Mouse (Mus musculus): ENCODE results near the gene Timm9.

Timm9 gene

DNA sequence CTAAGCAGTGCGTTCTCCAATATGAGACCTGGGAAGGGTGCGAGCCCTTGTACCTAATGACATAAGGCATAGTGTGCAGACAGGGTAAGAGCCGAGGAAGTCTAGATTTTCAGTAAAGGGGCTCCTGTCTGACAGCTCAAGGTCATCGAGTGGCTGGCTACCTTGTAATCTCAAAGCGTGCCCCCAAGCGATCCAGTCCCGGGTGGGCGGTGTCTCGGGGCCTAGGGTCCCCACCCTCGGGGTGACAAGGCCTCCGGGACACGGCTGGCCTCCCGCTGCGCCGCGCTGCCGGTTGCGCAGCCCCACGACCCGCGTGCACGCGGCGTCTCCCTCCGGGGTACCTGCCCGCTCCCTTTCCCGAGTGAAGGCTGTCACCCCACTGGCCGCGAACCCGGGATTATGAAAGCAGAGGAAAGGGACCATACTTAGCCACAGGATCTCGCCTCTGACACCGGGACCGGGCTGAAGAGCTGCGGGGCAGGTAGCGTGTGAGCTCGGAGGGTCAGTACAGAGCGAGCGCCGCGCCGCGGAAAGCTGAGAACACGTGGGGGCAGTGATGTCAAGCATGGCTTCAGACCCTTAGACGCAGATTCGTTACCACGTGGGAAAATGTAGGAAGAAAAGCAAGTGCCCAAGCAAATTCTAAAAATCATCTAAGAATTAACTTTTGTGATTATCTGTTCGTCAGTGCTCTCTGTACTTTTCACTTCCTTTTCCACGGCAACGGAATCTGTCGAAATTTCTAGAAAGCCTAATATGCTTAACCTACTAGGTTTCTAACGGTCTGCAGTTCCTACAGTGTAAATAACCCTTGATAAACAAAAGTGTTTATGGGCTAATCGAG lies at the start of gene Timm9, which contains the start of gene 2700049A03Rik:
Gene Timm9 (minus strand): TSS at position 555 of the 844 bp plus-strand sequence.
Gene 2700049A03Rik (plus strand): TSS at position 719 of the 844 bp plus-strand sequence.
- DNase-seq (ENCODE audit: low spot score), result peak; percentile 78

DNA sequence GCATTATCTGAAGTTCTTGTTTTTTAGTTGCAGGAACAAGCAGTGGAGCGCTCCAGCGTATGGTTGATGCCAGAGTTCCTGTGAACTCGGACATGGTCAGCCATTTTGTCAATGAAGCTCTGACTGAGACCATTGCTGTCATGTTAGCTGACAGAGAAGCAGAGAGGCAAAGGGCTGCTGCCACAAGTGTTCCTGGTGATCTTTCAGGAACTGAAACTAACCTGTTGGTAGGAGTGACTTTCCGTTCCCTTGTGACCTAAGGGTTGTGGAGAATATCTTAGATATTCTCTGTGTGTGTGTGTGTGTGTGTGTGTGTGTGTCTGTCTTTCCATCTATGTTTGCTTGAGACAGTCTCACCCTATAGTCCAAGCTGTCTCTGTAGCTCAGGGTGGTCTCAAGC lies 47.9 kb upstream of the Timm9 start:
- DNase-seq (ENCODE audit: low spot score), result no peak

DNA sequence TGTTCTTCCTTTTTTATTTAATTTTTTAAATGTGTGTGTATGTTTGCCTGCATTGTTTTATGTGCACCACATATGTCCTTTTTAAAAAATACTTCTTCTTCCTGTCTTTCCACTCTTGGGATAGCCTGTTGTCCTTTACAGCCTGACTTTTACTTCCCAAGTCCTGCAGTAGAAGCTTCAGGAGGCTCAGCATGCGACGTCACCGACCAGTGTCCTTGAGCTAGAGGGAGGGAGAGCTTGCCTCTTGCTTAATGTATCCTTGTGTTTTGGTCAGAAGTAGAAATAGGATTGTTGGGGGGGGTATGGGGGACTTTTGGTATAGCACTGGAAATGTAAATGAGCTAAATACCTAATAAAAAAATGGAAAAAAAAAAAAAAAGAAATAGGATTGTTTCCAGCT lies 47.3 kb upstream of the Timm9 start:
- no peak for DNase-seq (ENCODE audit: low spot score)

GRCm38 (mm10) chr12:71169911-71170310 lies 33.4 kb upstream of the Timm9 start:
- no peak for DNase-seq (ENCODE audit: low spot score)

- DNase-seq (ENCODE audit: low spot score), result no peak
Measured at GRCm38 (mm10) chr12:71164410-71164809, 27.9 kb upstream of the Timm9 start.

DNA sequence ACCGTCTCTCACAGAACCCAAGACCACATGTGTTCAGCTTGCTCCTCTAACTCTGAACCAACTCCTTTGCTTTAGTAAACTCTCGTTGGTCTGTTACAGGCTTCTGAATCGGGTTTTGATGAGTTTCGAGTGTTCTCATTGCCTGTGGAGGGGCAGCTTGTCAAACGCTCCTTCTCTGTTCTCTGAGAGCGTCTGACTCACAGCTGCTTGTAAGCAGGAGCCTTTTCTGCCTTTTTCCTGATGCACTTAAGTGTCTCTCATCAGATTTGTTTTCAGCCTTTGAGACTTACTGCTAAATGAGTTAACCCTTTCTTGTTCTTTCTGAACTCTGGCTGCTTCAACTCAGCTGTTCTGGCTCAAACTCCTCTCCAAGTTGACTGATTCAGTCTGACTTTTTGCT lies 21.5 kb upstream of the Timm9 start:
- DNase-seq (ENCODE audit: low spot score), result no peak

DNA sequence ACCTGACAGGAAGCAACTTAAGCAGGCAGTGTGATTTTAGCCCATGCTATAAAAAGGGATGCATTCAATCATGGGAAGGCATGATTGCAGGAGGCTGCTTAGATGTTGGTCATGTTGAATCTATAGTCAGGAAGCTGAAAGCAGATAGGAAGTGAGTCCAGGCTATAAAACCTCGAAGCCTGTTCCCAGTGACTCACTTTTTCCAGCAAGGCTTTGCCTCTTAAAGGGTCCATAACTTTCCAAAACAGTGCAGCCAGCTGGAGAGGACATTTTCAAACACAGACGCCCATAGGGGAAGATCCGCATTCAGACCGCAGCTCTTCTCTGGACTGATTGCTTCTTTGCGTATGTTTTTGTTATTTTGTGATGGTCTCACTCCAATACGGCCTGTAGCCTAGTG lies 18.5 kb upstream of the Timm9 start:
- no peak for DNase-seq (ENCODE audit: low spot score)

- no peak for DNase-seq (ENCODE audit: low spot score)
Measured at GRCm38 (mm10) chr12:71150167-71150566, 13.7 kb upstream of the Timm9 start.

GRCm38 (mm10) chr12:71149456-71149855 lies 13.0 kb upstream of the Timm9 start:
- no peak for DNase-seq (ENCODE audit: low spot score)

DNA sequence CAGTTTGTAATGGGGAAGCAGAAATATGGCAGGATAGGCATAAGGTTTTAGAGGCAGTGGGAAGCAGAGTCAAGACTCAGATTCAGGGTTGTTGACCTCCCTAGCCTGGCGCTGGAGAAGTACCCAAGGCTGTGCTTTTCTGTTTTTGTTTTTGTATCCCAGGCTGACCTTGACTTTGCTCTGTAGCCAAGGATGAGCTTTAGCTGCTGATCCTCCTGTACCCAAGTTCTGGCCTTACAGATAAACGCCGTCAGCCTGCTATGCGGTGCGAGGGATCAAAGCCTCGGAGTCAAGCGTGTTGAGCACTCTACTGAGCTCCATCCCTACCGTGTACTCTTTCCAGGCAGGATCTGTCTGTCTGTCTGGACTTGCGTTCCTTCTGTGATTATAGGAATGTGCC lies 12.3 kb upstream of the Timm9 start:
- no peak for DNase-seq (ENCODE audit: low spot score)

DNA sequence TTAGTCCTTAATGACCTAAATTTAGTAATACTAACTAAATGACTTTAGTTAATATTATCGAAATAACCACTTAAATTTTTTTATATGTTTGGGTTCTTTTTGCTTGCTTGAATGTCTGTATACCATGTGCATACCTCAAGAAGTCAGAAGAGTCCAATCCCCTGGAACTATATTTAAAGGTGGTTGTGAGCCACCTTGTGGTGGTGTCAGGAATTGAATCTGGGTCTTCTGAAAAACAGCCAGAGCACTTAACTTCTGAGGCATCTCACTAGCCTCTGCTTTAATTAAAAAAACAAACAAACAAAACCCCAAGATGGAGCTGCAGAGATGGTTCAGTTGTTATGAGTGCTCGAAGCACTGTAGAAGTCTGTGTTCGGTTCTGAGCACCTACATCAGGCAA lies 11.2 kb upstream of the Timm9 start:
- peak; percentile 67 for DNase-seq (ENCODE audit: low spot score)

DNA sequence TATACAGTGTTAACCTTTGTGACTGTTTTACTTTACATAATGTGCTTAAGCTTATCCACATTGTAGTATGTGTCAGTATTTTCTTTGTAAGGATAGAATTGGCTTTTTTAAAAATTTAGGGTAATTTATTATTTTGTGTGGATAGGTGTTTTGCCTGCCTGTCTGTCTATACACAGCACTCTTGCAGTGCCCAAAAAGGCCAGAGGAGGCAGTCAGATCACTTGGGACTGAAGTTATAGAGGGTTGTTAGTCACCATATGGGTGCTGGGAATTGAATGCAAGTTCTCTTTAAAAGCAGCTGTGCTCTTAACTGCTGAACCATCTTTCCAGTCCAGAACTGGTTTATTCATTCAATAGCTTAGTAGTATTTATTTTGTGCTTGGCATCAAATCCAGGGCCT lies 4.7 kb upstream of the Timm9 start:
- no peak for DNase-seq (ENCODE audit: low spot score)

GRCm38 (mm10) chr12:71139258-71139828 lies 2.9 kb upstream of the Timm9 start:
- DNase-seq (ENCODE audit: low spot score), result no peak

- no peak for DNase-seq (ENCODE audit: low spot score)
Measured at GRCm38 (mm10) chr12:71137686-71138085, 1.2 kb upstream of the Timm9 start.

- peak; percentile 92 for DNase-seq (ENCODE audit: low spot score)
Measured at GRCm38 (mm10) chr12:71136974-71137491, 549 bp upstream of the Timm9 start.

DNA sequence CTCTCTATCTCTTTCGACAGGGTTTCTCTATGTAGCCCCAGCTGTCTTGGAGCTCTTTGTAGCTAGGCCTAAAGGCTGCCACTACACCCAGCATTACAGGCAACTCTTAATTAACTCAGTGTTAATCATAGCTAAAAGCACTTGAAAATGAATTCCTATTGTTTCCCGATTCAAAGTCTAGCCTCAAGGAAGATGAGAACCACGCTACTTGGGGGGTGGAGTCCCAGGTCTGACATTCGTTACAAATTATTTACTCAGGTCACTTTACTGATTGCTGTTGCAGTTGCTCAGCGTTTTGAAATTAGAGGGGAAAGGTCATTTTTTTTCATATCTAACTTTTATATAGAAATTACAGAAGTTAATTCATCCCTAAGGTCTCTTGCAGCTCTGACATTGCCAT lies 903 bp downstream of the Timm9 start:
- DNase-seq (ENCODE audit: low spot score), result no peak

DNA sequence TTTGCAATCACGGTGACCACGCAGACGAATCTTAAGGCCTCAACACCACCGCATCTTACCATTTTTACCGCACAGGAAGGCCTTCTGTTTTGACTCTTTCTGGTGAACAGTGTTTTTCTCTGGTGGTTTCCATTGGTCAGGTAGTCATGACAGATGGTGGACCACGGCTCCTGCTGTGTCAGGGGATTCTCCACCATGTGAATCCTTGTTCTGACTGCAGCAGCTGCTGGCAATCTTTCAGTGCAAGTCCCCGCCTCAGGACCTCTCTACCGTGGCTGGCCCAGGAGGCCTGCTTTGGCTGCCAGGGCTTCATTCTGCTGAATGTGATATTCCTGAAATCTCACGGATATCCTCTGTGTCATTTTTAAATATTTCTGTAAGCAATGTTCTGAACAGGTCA lies 13.2 kb downstream of the Timm9 start:
- no peak for DNase-seq (ENCODE audit: low spot score)

DNA sequence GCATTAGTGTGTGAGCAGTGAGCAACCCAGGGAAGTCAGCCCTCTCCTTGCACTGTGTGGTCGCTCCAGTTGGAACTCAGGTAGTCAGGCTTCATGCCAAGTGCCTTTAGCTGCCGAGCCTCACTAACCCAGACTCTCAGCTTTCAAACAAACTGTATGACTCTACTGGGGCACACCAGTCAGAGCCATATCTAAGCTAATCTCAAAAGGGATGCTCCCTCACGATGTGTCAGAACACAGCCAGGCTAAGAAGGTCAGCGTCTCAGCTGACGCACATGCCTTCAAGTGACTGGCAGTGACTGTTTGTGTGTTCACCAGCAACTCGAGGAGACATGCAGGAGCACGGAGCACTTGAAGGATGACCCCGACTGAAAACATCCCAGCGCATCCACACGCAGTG lies 13.8 kb downstream of the Timm9 start:
- DNase-seq (ENCODE audit: low spot score), result no peak

GRCm38 (mm10) chr12:71116411-71116810 lies 20.1 kb downstream of the Timm9 start:
- no peak for DNase-seq (ENCODE audit: low spot score)

DNA sequence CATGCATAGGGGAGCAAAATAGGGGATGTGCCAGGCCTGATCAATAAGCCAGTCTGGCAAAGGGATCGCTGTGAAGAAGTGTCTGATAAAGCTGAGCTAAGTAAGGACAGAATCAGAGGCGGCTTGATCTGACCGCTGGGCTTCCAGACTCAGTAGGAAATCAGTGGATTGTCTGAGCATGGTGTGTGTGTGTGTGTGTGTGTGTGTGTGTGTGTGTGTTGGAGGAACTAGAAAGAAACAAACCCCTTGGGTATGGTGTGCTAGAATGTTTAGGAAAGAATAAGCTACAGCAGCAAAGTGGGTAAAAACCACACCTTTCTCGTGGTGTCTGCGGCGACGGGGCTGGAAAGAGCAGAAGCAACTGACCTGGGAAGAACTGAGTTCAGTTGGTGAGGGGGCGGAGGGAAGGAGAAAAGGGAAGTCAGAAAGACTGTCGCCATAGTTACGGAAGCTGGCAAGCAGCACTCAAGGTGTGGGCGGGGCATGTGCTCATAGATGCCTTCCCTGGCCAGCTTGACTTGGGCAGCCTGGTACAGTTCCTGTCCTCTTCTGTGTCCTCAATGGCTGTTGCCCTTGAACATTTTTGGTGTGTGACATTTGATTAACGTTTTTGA lies 22.7 kb downstream of the Timm9 start:
- DNase-seq (ENCODE audit: low spot score), result peak; percentile 66

DNA sequence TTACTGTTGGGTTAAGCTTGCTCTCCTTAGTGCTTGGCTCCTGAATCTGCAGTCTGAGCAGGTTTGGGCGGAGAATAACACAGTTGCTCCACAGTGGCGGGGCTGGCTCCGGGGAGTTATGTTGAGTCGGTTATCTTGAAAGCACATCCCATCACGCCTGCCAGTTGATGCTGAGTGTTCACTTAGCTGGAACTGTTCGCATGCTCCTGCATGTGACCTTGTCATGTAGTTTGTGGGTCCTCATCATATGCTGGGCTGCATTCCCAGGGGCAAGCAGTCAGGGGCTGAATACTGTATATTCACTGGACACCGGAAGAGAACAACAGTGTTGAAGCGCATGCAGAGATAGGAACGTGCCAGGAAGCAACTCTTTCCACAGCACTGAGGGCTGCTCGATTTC lies 23.4 kb downstream of the Timm9 start:
- no peak for DNase-seq (ENCODE audit: low spot score)

- DNase-seq (ENCODE audit: low spot score), result peak; percentile 62
Measured at GRCm38 (mm10) chr12:71111331-71111730, 25.2 kb downstream of the Timm9 start, which contains the start of gene Tomm20l. Gene Tomm20l (plus strand): TSS chr12:71111428.

GRCm38 (mm10) chr12:71107216-71107771 lies 29.2 kb downstream of the Timm9 start:
- DNase-seq (ENCODE audit: low spot score), result no peak

Data from testis, postnatal 10 days (tissue).